Mouse (Mus musculus): ENCODE data around the gene Vps37b.

DNA sequence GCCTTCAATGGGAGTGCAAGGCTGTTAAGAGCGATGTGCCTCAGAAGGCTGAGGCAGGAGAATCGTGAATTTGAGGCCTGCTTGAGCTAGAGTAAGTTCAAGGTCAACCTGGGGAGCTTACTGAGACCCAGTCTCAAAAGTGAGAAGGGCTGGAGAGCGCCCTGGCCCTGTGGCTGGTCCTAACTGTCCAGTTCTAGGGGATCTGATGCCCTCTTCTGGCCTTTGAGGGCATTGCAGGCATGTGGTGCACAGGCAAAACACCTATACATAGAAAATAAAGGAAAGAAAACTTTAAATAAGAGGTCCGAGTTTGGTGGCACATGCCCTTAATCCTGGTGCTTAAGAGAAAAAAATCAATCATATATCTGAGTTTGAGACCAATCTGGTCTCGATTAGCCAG is 39.3 kb downstream of the Vps37b start:
- TF ChIP-seq POLR2A (IDR thresholded peaks at IDR 0.05; ENCODE audit: low read depth, low read length) (no peak), CTCF (IDR thresholded peaks at IDR 0.05; ENCODE audit: borderline replicate concordance, insufficient read depth, low read length) (peak; percentile 73)

Data from embryonic fibroblast, embryonic 13.5 days (primary cell).